Mouse (Mus musculus) heart, embryonic 16.5 days (tissue): ENCODE results near the gene Usp40. TPM values are rescaled to one million over a fixed set of nuclear protein-coding genes. Genes with fewer than 3 reads are reported as not detected.

ENCODE experiments used
- ATAC-seq: fragments of 200-750 bp; cut with Nextera tagmentation; replicated peaks from 2 replicates; pipeline ENCODE4 v1.8.0; 2017; ENCODE audit warnings: moderate number of reproducible peaks; ENCODE audit not compliant: insufficient read depth, low FRiP score; ENCODE audit errors: extremely low read depth
- H3K27ac ChIP-seq: fragments of 300-500 bp; sonication (generic); 2 replicates; pipeline ENCODE4 v1.5.1; 2014; ENCODE audit warnings: mild to moderate bottlenecking, low read length, control low read depth, moderate library complexity
- H3K27me3 ChIP-seq: fragments of 300-500 bp; sonication (generic); 2 replicates; pipeline ENCODE4 v1.6.1; 2014; ENCODE audit warnings: low read length, mixed read lengths; ENCODE audit not compliant: control insufficient read depth, insufficient read depth
- H3K36me3 ChIP-seq: fragments of 300-500 bp; sonication (generic); 2 replicates; pipeline ENCODE4 v1.6.1; 2014; ENCODE audit not compliant: control insufficient read depth, insufficient read depth
- H3K4me1 ChIP-seq: fragments of 300-500 bp; sonication (generic); 2 replicates; pipeline ENCODE4 v1.6.1; 2014; ENCODE audit warnings: low read length, mixed read lengths; ENCODE audit not compliant: control insufficient read depth, insufficient read depth
- H3K4me2 ChIP-seq: fragments of 300-500 bp; sonication (generic); 2 replicates; pipeline ENCODE4 v1.6.1; 2014; ENCODE audit warnings: low read depth, mild to moderate bottlenecking, control low read depth, low read length
- H3K4me3 ChIP-seq: fragments of 300-500 bp; sonication (generic); 2 replicates; pipeline ENCODE4 v1.5.1; 2014; ENCODE audit warnings: mild to moderate bottlenecking, control low read depth, low read length
- H3K9ac ChIP-seq: fragments of 300-500 bp; sonication (generic); 2 replicates; pipeline ENCODE4 v1.6.1; 2014; ENCODE audit warnings: low read length, control low read depth
- H3K9me3 ChIP-seq: fragments of 300-500 bp; sonication (generic); replicated peaks from 2 replicates; pipeline ENCODE4 v1.6.1; 2016; ENCODE audit warnings: low read length; ENCODE audit not compliant: control insufficient read depth
- WGBS: fragments of 180-500 bp; shearing (Covaris S2); extraction: QIAGEN DNeasy Blood & Tissue Kit; methylation state at CpG from one replicate; pipeline ENCODE4 v1.1.7; 2014; 5-methylcytosine and 5-hydroxymethylcytosine counted together
- polyA plus RNA-seq: library from polyadenylated mRNA; unstranded; fragments of >200 nt; fragmentation: Nextera tagmentation; extraction: Ambion mirVana; gene quantifications from 2 replicates; pipeline ENCODE4 v1.2.1, GENCODE M21; 2015

Gene Usp40
- polyA plus RNA-seq, 1 experiment from 2014 or later: 26.9 TPM

- Histone ChIP-seq H3K27ac (no peak overlapping the region), H3K4me2 (no peak overlapping the region), H3K36me3 (no peaks in the 10 kb centered on the region), H3K4me3 (no peak overlapping the region), H3K27me3 (no peaks in the 10 kb centered on the region), H3K4me1 (peaks cover 3% of the 10 kb centered on the region), H3K9ac (no peak overlapping the region), H3K9me3 (0 out of 2 replicates have a peak, but pooled peaks cover 2% of the 10 kb centered on the region)
- WGBS: 68% methylated on average over 3 of the region's 3 CpGs
- no peak for ATAC-seq
Measured at GRCm38 (mm10) chr1:88013726-88014125, 5.4 kb upstream of the Usp40 start.

- no peak overlapping the region for H3K4me3 ChIP-seq
- no peak overlapping the region for H3K27ac ChIP-seq
- H3K4me2 ChIP-seq: no peak overlapping the region
- WGBS: 70% methylated on average over 3 of the region's 3 CpGs
- peaks cover 13% of the 10 kb centered on the region for H3K4me1 ChIP-seq
- ATAC-seq: no peak
- H3K36me3 ChIP-seq: no peaks in the 10 kb centered on the region
- H3K9ac ChIP-seq: no peak overlapping the region
- no peaks in the 10 kb centered on the region for H3K27me3 ChIP-seq
- no peaks in the 10 kb centered on the region for H3K9me3 ChIP-seq
Measured at GRCm38 (mm10) chr1:88009521-88009920, 1.2 kb upstream of the Usp40 start.

DNA sequence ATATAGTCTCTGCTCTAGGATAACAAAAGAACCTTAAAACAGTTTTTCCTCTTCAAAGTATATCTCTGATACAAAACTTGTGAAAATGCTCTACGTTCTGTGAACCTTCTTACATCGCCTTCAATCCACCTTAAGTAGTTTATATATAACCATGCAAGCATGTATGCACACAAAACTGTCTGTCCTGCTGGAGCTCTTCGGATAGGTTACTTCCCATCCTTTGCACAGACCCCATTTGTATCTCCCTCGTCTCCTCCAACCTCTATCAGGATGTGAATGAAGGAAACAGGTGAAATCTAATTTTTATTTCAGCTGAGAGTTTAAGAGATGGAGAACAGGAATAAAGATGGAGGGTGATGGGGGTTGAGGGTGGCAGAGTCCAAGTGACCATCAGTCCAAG is 384 bp upstream of the Usp40 start:
- Histone ChIP-seq H3K4me3 (peak overlapping the region; percentile 80), H3K27ac (no peak overlapping the region), H3K9me3 (no peaks in the 10 kb centered on the region), H3K4me1 (peaks cover 13% of the 10 kb centered on the region), H3K27me3 (no peaks in the 10 kb centered on the region), H3K4me2 (peak overlapping the region; percentile 82), H3K9ac (peak overlapping the region; percentile 96), H3K36me3 (no peaks in the 10 kb centered on the region)
- ATAC-seq: no peak
- WGBS: 39% methylated on average over 4 of the region's 4 CpGs

DNA sequence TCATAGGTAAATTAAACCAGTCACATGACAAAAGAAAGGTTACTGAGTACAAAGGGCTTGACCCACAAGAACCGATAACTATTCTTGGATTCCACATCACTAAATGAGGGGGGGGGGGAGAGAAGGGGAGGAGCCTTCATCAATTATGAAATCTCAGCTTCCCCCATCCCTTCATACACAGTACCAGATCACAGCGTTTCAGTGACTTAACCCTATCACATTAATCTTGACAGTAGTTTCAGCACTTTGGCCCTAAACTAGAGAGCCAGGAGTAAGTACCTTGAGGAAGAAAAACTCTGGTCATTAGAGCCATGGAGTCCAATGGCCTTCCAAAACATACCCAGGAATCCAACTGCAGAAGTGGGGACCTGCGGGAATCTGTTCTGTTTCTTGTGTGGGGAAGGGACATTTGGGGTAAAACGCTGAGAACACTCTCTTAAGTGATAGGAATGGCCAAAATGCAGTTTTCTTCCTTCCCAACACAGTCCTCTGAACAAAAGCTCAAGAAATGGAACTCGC is 600 bp downstream of the Usp40 start:
- ATAC-seq: 0 out of 2 replicates have a peak, but pooled peaks have one; percentile 9
- 4% methylated on average over 5 of the region's 5 CpGs for WGBS
- H3K36me3 ChIP-seq: peaks cover under 1% of the 10 kb centered on the region; the same call in 1 of the 2 replicates
- H3K27me3 ChIP-seq: no peaks in the 10 kb centered on the region
- H3K27ac ChIP-seq: peak overlapping the region; percentile 89
- peak overlapping the region; percentile 82 for H3K4me2 ChIP-seq
- peaks cover 13% of the 10 kb centered on the region for H3K4me1 ChIP-seq
- H3K9me3 ChIP-seq: no peaks in the 10 kb centered on the region
- H3K4me3 ChIP-seq: peak overlapping the region; percentile 80
- H3K9ac ChIP-seq: peak overlapping the region; percentile 96

- no peak overlapping the region for H3K9ac ChIP-seq
- H3K4me3 ChIP-seq: no peak overlapping the region
- H3K4me2 ChIP-seq: no peak overlapping the region
- 96% methylated on average over 2 of the region's 2 CpGs for WGBS
- H3K27ac ChIP-seq: no peak overlapping the region
- no peaks in the 10 kb centered on the region for H3K9me3 ChIP-seq
- H3K4me1 ChIP-seq: no peaks in the 10 kb centered on the region
- peaks cover 42% of the 10 kb centered on the region for H3K36me3 ChIP-seq
- H3K27me3 ChIP-seq: no peaks in the 10 kb centered on the region
- no peak for ATAC-seq
Measured at GRCm38 (mm10) chr1:87992716-87993115, 15.6 kb downstream of the Usp40 start.

DNA sequence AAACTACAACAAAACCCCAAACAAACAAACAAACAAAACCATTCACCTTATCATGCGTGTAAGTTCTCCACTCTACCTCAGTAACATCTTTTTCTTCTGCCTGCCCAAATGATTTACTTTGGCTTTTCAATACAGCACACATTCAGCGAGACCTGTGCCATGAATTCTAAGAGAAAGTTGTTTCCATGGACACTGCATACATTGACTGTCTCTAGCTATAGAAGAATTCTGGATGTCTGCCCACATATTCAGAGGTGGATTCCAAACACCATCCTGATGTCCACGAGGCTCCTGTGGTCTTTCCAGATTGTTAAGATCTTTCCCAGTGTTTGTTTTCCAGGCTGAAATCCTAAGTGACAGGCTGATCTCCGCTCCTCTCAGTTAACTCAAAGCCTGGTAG is 26.1 kb downstream of the Usp40 start:
- no peaks in the 10 kb centered on the region for H3K27me3 ChIP-seq
- no peak overlapping the region for H3K9ac ChIP-seq
- H3K4me3 ChIP-seq: no peak overlapping the region
- H3K36me3 ChIP-seq: peaks cover 54% of the 10 kb centered on the region
- no peaks in the 10 kb centered on the region for H3K4me1 ChIP-seq
- no peak overlapping the region for H3K4me2 ChIP-seq
- no peak for ATAC-seq
- H3K27ac ChIP-seq: no peak overlapping the region
- no peaks in the 10 kb centered on the region for H3K9me3 ChIP-seq
- WGBS: 84% methylated on average over 4 of the region's 4 CpGs

DNA sequence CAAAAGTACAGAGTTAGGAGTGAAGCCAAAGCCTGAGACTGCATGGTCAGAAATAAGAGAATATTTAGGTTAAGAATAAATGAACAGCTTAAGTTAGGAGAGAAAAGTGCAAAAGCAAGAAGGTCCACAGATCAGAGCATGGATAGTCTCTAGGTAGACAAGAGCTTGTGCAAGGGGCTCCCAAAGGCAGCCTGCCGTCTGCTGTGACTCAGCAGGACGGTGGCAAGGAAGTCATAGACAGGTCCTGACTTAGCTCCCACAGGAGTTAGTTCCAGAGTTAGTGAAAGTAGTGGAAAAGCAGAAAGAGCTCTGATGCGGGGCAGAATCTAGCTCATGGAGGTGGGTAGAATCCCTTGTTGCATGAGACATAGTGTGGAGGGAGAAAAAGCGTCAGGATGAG is 38.0 kb downstream of the Usp40 start:
- H3K4me2 ChIP-seq: no peak overlapping the region
- no peaks in the 10 kb centered on the region for H3K27me3 ChIP-seq
- no peak overlapping the region for H3K4me3 ChIP-seq
- ATAC-seq: no peak
- no peak overlapping the region for H3K9ac ChIP-seq
- H3K9me3 ChIP-seq: no peaks in the 10 kb centered on the region
- no peak overlapping the region for H3K27ac ChIP-seq
- H3K4me1 ChIP-seq: no peaks in the 10 kb centered on the region
- WGBS: 77% methylated on average over 4 of the region's 4 CpGs
- peaks cover 41% of the 10 kb centered on the region for H3K36me3 ChIP-seq

GRCm38 (mm10) chr1:87961459-87962167 is 46.7 kb downstream of the Usp40 start:
- 49% methylated on average over 2 of the region's 2 CpGs for WGBS
- no peak overlapping the region for H3K27ac ChIP-seq
- no peaks in the 10 kb centered on the region for H3K9me3 ChIP-seq
- no peak overlapping the region for H3K9ac ChIP-seq
- H3K27me3 ChIP-seq: no peaks in the 10 kb centered on the region
- no peaks in the 10 kb centered on the region; the same call in 1 of the 2 replicates for H3K4me1 ChIP-seq
- no peak overlapping the region for H3K4me2 ChIP-seq
- no peak overlapping the region for H3K4me3 ChIP-seq
- no peak for ATAC-seq
- peaks cover 35% of the 10 kb centered on the region for H3K36me3 ChIP-seq

DNA sequence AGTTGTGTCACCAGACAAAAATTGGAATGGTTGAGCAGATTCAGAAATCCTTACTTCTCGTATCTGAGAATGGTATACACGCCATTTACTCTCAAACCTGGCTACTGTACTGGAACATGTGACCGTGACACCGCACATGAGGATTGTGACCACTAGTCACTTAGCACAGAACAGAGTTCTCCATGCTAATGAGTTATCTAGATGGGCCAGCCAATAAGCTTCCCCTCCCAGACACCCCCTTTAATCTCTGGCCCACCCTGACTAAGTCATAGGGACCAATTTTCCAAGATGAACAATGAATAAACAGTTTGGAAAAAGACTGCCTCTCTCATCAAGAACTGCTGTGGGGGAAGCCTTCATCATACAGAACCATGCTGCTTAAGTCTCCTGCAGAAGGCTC is 47.6 kb downstream of the Usp40 start:
- Histone ChIP-seq H3K36me3 (peaks cover 40% of the 10 kb centered on the region), H3K9me3 (no peaks in the 10 kb centered on the region), H3K4me3 (no peak overlapping the region), H3K27me3 (no peaks in the 10 kb centered on the region), H3K27ac (no peak overlapping the region), H3K4me1 (no peaks in the 10 kb centered on the region; the same call in 1 of the 2 replicates), H3K4me2 (no peak overlapping the region), H3K9ac (no peak overlapping the region)
- 93% methylated on average over 4 of the region's 4 CpGs for WGBS
- ATAC-seq: no peak
